Mouse (Mus musculus) midbrain, embryonic 16.5 days (tissue): Measurements from ENCODE around the gene Sval3. TPM values are rescaled to one million over a fixed set of nuclear protein-coding genes. Genes with fewer than 3 reads are reported as not detected.

Source experiments
- ATAC-seq: fragments of 200-750 bp; cut with Nextera tagmentation; 2 replicates; pipeline ENCODE4 v1.8.0; 2017; ENCODE audit warnings: moderate TSS enrichment
- H3K27ac ChIP-seq: fragments of 300-500 bp; sonication (generic); 2 replicates; pipeline ENCODE4 v1.5.1; 2014; ENCODE audit warnings: mild to moderate bottlenecking, low read length, mixed read lengths
- H3K27me3 ChIP-seq: fragments of 300-500 bp; sonication (generic); 2 replicates; pipeline ENCODE4 v1.6.1; 2014; ENCODE audit warnings: low read depth, low read length, mixed read lengths; ENCODE audit not compliant: control insufficient read depth, insufficient read depth
- H3K36me3 ChIP-seq: fragments of 300-500 bp; sonication (generic); 2 replicates; pipeline ENCODE4 v1.6.1; 2014; ENCODE audit warnings: mild to moderate bottlenecking, low read length, moderate library complexity, mixed read lengths; ENCODE audit not compliant: control insufficient read depth, insufficient read depth
- H3K4me1 ChIP-seq: fragments of 300-500 bp; sonication (generic); 2 replicates; pipeline ENCODE4 v1.6.1; 2014; ENCODE audit warnings: mild to moderate bottlenecking, low read length, mixed read lengths; ENCODE audit not compliant: control insufficient read depth, insufficient read depth
- H3K4me2 ChIP-seq: fragments of 300-500 bp; sonication (generic); 2 replicates; pipeline ENCODE4 v1.6.1; 2014; ENCODE audit warnings: mild to moderate bottlenecking, low read length, mixed read lengths
- H3K4me3 ChIP-seq: fragments of 300-500 bp; sonication (generic); 2 replicates; pipeline ENCODE4 v1.5.1; 2014; ENCODE audit warnings: low read depth, mild to moderate bottlenecking, low read length, moderate library complexity, mixed read lengths
- H3K9ac ChIP-seq: fragments of 300-500 bp; sonication (generic); 2 replicates; pipeline ENCODE4 v1.6.1; 2014; ENCODE audit warnings: low read depth, low read length, mixed read lengths
- H3K9me3 ChIP-seq: fragments of 300-500 bp; sonication (generic); replicated peaks from 2 replicates; pipeline ENCODE4 v1.6.1; 2014; ENCODE audit warnings: mild to moderate bottlenecking, low read length, mixed read lengths; ENCODE audit not compliant: control insufficient read depth, poor library complexity, severe bottlenecking
- WGBS: fragments of 180-500 bp; shearing (Covaris S2); extraction: QIAGEN DNeasy Blood & Tissue Kit; methylation state at CpG from one replicate; pipeline ENCODE4 v1.1.7; 2014; 5-methylcytosine and 5-hydroxymethylcytosine counted together
- polyA plus RNA-seq: library from polyadenylated mRNA; unstranded; fragments of >200 nt; fragmentation: Nextera tagmentation; extraction: Ambion mirVana; gene quantifications from 2 replicates; pipeline ENCODE4 v1.2.1, GENCODE M21; 2015

Sval3 gene
- not detected in 2 replicates for polyA plus RNA-seq

- H3K9ac ChIP-seq, result no peak within 1 kb of the TSS
- H3K9me3 ChIP-seq, result no peaks in the 10 kb centered on the region
- H3K4me3 ChIP-seq, result no peak within 1 kb of the TSS
- no peaks in the 10 kb centered on the region for H3K27me3 ChIP-seq
- H3K36me3 ChIP-seq, result no peaks in the 10 kb centered on the region
- ATAC-seq, result no peak
- WGBS, result 69% methylated on average over 1 of the region's 1 CpGs
- H3K27ac ChIP-seq, result no peak within 1 kb of the TSS
- H3K4me1 ChIP-seq, result no peaks in the 10 kb centered on the region
- H3K4me2 ChIP-seq, result no peak within 1 kb of the TSS
Measured at GRCm38 (mm10) chr6:41967840-41968239, at the start of gene Sval3. TSS of gene Sval3 (plus strand) at chr6:41968140.

- no peak for ATAC-seq
- Histone ChIP-seq H3K27me3 (no peaks in the 10 kb centered on the region), H3K4me1 (no peaks in the 10 kb centered on the region), H3K4me2 (no peak within 1 kb of the TSS), H3K9ac (no peak within 1 kb of the TSS), H3K27ac (no peak within 1 kb of the TSS), H3K9me3 (no peaks in the 10 kb centered on the region), H3K4me3 (no peak within 1 kb of the TSS), H3K36me3 (no peaks in the 10 kb centered on the region)
- 73% methylated on average over 1 of the region's 1 CpGs for WGBS
Measured at GRCm38 (mm10) chr6:41951330-41951729, 16.6 kb upstream of the Sval3 start, which contains the start of gene Sval1. TSS of gene Sval1 (plus strand) at chr6:41951630.

Other genes with a start within 250 kb of the Sval3 start
- gene Olfr459, start 193.0 kb upstream of the Sval3 start, polyA plus RNA-seq, result not detected in 2 replicates
- gene Pip, start 120.6 kb upstream of the Sval3 start, polyA plus RNA-seq, result not detected in 2 replicates
- gene Sval2, start 115.2 kb upstream of the Sval3 start, polyA plus RNA-seq, result not detected in 2 replicates
- gene Sval1, start 16.5 kb upstream of the Sval3 start, polyA plus RNA-seq, result not detected in 2 replicates
- not detected in 2 replicates for gene Sva, start 70.3 kb downstream of the Sval3 start, polyA plus RNA-seq
- not detected in 2 replicates for gene Tas2r139, start 172.8 kb downstream of the Sval3 start, polyA plus RNA-seq
- not detected in 2 replicates for gene Tas2r144, start 247.2 kb downstream of the Sval3 start, polyA plus RNA-seq